Mouse (Mus musculus) thymus, adult 18-20 months (tissue): Measurements from ENCODE around the gene Gtf2f2.

Experiments
- DNase-seq, 2 experiments: peaks; one replicate each; pipeline ENCODE4 v3.0.0; 2022; ENCODE audit warnings: mixed read lengths in 2 of 2

The Gtf2f2 gene

GRCm38 (mm10) chr14:76010102-76011061, at the start of gene Gtf2f2:
Gene Gtf2f2, minus strand, starts transcription at chr14:76010865.
- DNase-seq, result peak; percentile 83 to 88

DNA sequence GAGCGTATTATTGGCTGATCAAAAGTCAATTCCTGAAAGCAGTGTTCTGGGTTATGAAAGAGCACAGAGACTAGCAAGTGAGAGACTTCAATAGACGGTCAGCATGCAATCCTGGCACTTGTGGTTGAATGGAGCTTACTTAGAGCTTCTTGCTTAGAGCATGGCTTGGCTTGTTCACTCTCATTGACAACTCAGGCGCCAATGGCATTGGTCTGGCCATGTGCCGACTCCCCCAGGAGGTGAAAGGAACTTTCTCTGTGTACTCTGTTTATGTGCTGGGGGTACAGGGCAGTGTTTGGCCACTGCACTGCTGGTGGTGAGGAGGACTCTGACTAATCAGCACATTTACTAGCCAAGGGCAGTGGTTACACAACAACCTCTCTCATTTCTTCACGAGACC, 48.8 kb upstream of the Gtf2f2 start:
- DNase-seq, result no peak

DNA sequence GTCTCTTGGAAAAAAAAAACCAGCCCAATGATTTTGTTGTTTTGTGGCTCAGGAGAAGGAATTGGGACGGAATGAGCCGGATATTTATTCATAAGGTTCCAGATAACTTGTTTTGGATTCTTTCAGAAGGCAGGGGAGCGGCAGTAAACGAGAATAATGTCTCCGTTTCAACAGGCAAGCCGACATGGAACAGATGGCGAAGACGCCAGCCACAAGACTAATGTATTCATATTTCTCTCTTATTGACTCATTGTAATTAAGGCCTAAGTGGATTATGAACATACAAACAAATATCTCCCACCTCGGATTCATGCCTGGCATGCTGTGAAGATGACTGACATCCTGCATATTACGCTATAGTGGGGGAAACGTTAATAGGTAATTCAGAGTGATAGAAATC, 43.1 kb upstream of the Gtf2f2 start:
- no peak for DNase-seq

- DNase-seq, result no peak
Measured at GRCm38 (mm10) chr14:76051966-76052365, 41.3 kb upstream of the Gtf2f2 start.

- DNase-seq, result no peak
Measured at GRCm38 (mm10) chr14:76045767-76046166, 35.1 kb upstream of the Gtf2f2 start.

GRCm38 (mm10) chr14:76044164-76044557, 33.5 kb upstream of the Gtf2f2 start:
- DNase-seq, result no peak

DNA sequence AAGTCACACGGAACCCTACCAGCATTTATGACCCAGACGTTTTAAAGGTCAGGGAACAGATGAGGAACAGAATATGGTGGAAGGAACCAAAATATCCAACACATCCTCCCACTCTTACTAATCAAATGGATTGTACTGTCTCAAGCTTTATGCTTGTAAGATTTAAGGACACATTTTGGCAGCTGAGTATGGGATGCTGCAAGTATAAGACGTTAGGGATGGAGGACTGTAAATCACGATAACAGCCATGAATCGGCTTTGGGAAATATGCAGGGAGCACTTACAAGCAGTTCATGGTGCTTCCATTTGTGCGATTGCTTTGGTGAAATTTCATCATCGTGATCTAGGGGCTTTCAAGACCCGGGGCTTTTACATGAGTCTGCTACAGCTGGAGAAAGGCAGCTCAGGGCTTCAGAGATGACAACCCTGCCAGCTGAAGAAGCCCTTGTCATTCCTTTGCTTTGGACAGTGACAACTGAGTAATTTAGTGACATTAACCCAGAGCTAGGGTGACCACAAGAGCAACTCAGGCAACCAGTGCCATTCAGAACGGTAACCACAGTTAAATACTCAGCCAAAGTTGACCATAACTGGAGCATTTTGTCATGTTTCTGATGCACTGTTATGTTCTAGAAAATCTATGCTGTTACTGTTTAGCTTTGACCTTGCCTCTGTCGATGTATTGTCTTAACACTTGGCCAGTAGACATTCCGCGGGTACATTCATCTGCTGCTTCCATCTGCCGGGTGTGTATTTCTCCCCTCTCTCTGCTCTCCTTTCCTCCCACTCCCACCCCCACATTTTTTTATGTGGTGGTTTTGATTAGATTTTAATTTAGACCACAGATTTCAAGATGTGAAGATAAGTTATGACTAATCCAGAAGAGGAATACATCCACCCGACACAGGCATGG, 32.8 kb upstream of the Gtf2f2 start:
- DNase-seq, result no peak

DNA sequence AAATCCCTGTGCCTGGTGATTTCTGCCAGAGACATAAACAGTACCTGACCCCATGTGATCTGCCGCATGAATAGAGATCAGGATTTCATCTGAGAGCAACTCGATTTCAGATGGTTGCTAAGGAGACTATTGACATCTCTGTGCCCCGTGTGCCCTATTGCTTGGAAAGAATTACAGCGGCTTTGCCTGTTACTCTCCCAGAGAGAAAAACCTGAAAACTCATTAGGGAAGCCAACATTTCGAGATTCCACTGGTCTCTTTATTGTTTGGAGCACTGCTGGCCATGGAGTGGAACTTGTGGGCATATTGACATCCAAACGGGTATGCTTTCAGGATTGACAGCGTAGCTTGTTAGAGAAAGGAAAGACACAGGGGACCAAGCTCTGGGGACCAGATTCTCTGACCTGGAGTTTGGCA, 22.6 kb upstream of the Gtf2f2 start:
- no peak for DNase-seq

- DNase-seq, result no peak
Measured at GRCm38 (mm10) chr14:76032671-76033136, 22.0 kb upstream of the Gtf2f2 start.

DNA sequence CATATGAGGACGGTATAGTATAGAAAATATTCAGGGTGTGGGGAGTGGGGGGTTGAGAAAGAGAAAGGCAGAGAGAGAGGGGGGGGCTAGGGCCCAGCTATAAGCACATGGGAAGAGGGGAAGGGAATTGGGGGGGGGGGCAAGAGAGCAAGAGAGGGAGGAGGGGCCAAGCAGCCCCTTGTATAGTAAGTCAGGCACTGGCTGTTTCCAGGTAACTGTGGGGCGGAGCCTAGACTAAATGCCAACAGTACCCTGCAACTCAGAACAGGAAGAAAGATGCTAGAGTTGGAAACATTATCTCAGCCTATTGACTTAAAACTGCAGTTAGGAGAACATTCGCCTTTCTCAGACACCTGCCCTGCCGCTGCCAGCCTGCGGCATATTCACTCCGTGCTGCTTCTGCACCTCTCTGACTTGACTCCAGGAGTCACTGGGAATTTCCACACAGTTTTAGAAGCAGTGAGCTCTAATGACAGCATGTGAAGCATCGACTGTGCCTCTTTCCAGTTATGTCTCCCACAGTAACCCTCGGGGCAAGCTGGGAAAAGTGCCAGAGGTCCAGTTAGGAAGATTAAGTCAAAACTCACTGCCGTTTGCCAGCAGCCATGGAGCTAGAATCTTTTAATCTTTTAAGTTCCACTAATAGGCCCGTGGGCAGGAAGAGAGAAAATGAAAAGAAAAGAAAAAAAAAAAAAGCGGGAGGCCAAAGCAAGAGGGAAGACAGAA, 20.6 kb upstream of the Gtf2f2 start:
- DNase-seq, result no peak

- no peak for DNase-seq
Measured at GRCm38 (mm10) chr14:76024641-76025040, 14.0 kb upstream of the Gtf2f2 start.

DNA sequence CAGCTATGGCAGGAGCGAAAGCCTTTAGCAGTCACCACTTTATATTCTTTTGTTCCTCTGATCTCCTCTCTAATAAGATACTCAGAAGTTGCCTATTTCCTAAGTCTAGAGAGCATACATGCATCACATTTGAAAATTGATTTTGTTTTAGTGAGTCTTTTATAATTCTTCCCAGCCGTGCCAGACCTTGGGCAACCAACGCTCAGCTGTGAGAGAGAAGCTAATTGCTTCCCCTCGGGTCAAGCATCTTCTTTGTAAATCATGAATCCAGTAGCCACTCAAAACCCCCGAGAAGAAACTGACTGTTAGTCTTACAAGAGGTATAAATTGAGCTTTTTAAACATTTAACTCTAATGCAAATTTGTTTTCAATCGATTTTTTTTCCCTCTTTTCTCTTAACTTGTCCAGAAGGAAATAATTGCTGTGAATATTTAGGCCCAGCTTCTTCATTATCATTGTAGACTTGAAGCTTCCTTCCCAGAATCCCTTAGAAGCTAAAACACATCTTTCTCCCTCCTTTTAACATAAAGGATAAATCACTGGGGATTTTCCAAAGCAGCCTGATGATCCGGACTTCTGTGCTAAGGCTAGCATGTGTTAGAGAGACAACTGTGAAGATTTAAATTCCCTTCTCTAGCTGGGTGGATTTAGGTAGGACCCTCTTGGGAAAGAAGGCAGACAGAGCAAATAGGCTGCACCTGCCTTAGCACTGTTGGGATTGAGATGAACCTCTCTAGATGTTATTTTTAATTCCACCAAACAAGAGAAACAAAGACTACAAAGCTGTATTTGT, 10.5 kb upstream of the Gtf2f2 start:
- no peak for DNase-seq

GRCm38 (mm10) chr14:76020259-76020785, 9.7 kb upstream of the Gtf2f2 start:
- no peak for DNase-seq

- DNase-seq, result no peak
Measured at GRCm38 (mm10) chr14:76017785-76018490, 7.3 kb upstream of the Gtf2f2 start.

GRCm38 (mm10) chr14:76014331-76014730, 3.7 kb upstream of the Gtf2f2 start:
- DNase-seq, result no peak

GRCm38 (mm10) chr14:76011062-76011457, 395 bp upstream of the Gtf2f2 start:
- DNase-seq, result no peak

DNA sequence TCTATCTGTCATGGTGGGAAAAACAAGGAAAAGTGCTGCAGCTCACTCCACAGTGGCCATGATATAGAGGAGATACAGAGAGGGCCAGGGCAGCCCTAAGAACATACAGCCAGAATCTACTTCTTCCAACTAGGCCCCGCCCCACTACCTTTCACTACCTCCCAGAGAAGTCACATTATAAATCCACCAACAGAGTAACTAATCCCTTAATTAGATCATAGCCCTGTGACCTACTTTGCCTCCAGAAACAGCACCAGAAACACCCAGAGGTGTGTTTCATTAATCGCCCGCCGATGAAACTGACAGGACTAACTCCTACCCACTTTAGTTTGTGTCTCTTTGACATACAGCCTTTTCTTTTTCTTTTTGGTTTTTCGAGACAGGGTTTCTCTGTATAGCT, 1.5 kb downstream of the Gtf2f2 start:
- DNase-seq, result no peak

DNA sequence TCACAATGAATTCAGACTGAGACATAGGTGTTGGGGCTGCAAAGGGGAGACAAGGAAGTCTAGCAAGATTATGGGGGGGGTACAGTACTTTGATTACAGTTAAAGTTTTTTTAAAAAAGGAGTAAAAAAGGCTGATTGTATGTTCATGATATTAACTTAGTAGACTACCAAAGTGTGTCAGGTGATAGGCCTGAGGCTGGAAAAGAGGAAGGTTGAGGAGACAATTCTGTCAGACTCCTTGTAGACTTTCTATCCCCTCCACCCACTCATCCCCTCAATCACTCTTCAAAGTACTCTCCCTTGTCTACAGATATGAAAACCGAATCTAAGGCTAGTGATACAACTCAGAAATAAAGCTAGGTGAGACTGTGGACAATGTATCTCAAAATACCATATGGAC, 2.5 kb downstream of the Gtf2f2 start:
- DNase-seq, result no peak

- no peak for DNase-seq
Measured at GRCm38 (mm10) chr14:76005011-76005410, 5.7 kb downstream of the Gtf2f2 start.

DNA sequence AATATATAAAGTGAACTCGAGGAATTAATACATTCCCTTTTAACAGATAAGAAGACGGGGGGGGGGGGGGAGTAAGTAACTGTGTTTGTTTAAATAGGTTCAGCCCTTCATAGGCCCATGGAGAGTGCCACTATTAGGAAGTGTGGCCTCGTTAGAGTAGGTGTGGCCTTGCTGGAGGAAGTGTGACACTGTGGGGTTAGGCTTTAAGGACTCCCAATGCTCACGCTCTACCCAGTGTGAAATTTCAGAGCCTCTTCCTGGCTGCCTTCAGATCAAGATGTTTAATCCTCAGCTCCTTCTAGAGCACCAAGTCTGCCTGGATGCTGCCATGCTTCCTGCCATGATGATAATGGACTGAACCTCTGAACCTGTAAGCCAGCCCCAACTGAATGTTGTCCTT, 8.9 kb downstream of the Gtf2f2 start:
- DNase-seq, result no peak

GRCm38 (mm10) chr14:75998082-75998481, 12.6 kb downstream of the Gtf2f2 start:
- DNase-seq, result no peak
